Mouse (Mus musculus): ENCODE results near the gene Kcnj5.

GRCm38 (mm10) chr9:32328777-32329176 lies 15.4 kb downstream of the Kcnj5 start:
- TF ChIP-seq EP300 (IDR thresholded peaks at IDR 0.05; ENCODE audit: low read depth): no peak
- no peak for TF ChIP-seq CTCF (IDR thresholded peaks at IDR 0.05; ENCODE audit: low read depth)

All from liver, postnatal 0 days (tissue).